Mouse (Mus musculus) cerebellum, adult 8-10 months (tissue): ENCODE data around the gene Clic4.
"Not testable (repeated sequence)": the region's sequence is repeated elsewhere in the genome, so short reads cannot be mapped to it uniquely, and the experiment has no call there.

Experiments
- DNase-seq: peaks from one replicate; pipeline ENCODE4 v3.0.0; 2022

Gene Clic4

DNA sequence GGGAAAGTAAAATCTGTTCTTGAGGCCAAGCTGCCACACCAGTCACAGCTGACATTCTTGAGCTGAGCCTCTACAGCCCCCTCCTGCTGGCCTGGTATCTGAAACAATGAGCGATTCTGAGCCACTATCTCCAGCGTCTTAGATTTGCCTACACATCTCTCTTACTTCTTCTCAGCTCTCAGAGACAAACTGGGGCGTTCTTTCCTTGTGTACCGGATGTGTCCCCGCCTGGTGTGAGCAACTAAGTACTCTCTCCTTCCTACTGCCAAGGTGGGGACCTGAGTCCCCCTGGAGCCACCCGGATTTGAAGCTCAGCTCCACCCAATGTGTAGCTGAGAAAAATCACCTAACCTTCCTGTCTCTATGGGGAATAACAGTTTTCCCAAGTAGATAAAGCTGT, 19.2 kb upstream of the Clic4 start:
- DNase-seq = no peak

DNA sequence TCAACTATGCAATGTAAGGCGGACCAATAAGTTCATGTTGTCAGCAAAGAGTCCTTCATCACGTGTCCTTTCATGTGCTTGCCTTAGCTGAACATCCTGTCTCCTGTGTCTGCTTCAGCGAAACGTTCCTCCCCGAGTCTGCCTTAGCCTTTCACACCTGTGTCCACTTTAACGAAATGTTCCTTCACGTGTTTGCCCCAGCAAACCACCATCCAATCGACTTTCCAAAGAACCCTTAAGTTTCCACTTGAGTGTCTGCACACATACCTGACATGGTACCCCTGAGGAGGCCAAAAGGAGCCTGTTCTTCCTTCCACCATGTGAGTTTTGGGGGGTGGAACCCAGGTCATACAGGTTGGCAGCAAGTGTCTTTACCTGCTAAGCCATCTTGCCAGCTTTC, 18.6 kb upstream of the Clic4 start:
- no peak for DNase-seq

DNA sequence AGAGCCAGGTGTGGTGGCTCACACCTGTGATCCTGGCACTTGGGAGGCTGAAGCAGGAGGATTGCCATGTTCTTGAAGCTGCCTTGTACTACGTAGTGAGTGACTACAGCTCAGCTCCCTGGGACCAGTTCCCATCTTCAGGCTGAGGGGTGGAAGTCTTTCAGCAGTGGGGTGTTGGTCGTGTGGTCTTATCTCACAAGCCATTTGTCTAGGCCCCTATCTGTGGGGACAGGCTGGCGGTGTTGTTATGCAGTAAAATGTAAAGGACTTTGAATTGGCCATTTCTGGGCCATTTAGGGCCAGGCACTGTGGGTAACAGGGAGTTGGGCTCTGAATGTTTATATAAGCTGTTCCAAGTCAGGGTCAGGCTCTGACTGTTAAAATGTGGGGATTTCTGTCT, 15.4 kb upstream of the Clic4 start:
- no peak for DNase-seq

DNA sequence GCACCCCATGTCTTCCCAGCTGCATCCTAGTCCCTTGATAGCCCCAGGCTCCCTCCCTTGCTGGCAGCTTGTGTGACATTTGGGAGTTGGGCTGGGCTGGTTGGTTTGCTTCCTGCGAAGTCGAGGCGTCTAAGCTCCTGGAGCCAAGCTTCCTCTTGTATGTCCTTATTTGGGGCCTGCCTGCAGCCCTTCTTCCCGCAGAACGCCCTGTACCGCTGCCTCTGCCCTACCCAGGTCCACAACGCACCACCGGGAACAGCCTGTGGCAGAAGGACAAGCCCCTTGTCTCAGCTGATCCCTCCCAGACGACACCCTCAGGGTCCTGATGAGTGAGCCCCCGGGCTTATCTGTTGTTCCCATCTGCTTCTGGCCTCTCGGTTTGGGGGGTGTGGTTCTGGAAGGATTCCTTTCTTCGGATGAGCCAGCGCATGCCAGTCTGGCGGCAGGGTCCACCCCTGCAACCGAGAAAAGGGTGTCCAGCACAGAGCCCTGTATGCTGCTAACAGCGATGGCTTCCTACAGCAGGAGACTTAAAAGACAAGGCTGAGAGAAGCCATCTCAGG, 14.3 kb upstream of the Clic4 start:
- no peak for DNase-seq

DNA sequence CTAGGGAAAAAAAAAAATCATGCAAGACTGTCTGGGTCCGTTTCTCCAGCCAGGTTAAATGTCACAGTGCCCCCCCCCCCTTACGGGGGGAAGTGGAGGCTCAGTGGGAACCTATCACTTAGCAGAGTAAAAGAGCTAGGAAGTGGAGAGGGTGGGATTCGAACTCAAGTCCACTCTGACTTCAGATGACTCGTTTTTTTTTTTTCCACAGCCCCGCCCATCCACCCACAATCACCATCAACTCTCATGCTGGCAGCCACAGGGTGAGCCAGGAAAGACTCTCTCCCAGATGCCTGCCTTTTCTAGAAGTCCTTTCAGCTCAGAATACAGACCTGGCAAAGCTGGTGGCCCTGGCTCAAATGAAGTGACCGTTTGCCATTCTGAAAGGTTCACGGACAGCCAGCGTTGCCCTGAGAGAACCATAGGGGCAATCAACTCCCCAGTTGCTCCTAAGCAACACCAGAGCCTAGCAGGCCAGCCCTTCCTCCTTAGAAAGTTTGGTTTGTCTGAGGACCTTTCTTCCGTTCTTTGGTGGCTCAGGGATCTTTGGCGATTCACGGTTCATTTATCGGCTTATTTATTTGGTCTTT, 13.5 kb upstream of the Clic4 start:
- no peak for DNase-seq

DNA sequence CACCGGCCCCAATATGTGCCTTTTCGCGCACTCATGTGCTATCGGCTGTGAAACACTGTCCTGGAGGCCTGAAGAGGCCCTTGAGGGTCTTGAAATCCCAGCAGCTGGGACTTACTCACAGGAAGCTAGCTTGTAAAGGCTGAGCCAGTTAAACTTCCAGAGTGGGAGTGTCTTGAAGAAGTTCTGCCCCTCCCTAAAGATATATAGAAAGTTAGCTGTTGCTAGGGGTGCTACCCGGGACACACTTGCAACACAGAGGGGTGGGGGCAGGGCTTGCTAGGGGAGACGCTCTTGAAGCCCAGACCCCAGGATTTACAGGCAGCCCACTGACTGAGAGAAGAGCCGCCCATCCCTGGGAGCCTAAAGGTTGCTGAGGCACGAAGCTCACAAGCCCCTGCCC, 12.8 kb upstream of the Clic4 start:
- DNase-seq = no peak

DNA sequence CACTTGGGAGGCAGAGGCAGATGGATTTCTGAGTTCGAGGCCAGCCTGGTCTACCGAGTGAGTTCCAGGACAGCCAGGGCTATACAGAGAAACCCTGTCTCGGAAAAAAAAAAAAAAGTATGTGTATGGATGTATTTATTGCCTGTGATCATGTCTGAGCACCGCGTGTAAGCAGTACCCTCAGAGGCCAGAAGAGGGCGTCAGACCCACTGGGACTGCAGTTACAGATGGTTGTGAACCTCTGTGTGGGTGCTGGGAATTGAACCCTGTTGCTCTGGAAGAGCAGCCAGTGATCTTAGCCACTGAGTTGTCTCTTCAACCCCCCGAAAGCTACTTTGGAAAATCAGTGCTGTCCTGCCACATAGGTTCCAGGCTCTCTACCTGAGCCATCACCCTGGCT, 11.3 kb upstream of the Clic4 start:
- DNase-seq = no peak

DNA sequence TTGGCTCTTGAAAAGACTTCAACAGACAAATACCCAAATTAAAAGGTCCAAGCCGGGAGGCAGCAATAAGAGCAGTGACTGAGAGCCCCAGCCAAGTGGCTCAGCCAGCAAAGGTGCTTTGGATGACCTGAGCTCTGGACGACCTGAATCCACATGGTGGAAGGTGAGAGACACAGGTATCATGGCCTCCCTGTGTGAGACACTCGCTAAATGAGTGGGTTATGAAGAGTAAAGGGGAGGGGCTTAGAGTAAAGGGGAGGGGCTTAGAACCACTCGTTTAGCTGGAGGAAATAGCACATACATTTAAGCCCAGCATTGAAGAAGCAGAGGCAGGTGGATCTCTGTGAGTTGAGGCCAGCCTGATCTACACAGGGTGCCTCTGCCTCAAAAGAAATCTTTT, 10.8 kb upstream of the Clic4 start:
- no peak for DNase-seq

DNA sequence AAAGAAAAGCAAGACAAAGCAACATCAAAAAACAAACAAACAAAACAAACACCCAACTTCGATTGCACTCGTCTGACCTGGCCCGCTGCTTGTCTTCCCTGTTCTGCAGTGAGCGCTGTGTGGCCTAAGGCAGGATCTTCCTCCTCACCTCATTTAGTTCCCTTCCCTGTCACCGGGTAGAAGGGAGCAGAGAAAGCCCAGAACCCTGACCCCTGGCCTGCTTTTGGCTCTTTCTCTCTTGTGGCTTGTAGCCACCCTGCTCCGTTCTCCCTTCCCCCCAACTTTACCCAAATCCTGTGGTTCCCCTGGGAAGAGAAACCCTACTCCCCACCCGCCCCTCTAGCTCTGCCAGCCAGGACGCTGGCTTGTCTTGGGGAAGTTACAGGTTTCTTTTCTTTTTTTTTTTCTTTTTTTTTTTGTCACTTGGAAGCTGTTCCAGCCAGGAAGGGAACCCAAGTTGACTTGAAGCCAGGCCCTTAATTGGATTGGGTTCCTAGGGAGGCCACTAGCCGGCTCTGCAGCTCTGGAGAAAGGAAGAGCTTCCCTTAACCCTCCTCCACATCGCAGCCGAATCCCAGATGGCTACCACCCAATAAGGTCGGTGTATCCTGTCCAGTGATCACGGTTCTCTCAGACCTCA, 10.2 kb upstream of the Clic4 start:
- no peak for DNase-seq

DNA sequence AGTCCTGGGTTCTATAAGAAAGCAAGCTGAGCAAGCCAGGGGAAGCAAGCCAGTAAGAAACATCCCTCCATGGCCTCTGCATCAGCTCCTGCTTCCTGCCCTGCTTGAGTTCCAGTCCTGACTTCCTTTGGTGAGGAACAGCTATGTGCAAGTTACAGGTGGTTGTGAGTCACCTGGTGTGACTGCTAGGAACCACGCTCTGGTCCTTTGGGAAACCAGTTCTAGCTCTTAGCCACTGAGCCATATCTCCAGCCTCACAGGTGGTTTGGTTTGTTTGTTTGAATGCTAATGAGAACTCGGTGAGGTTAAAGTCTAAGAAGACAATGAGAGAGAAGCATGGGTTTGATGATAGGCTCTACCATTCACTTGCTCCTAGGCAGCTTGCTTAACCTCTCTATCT, 7.4 kb upstream of the Clic4 start:
- DNase-seq = not testable (repeated sequence)

DNA sequence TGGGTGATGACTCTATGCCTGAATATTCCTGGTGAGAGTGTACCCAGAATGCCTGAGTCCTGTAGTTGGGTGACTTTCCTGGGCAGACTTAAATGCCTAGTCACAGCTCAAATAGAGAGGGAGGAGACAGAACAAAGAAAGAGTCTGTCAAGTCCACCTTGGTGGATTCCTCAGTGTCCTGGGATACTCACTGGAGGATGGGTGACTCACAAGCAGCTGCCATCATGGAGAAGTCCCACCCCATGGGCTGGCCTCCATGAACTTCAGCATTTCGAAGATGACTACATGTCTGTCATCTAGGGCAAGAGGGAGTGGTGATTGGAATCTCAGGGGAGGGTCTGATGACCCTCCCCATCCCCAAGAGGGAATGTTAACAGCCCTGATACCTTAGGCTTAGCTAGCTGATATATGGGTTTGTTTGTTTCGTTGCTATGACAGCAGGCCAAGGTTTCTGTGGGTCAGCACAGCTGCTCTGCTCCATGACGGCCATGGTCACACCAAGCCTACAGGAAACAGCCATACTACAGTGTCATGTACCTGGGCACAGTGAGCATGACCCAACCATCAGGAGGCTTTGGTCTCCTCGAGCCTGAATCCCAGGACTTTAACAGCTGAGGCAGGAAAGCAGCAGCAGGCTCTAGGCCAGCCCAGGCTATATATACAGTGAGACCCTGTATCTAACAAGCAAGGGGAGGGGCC, 4.2 kb upstream of the Clic4 start:
- DNase-seq = no peak

DNA sequence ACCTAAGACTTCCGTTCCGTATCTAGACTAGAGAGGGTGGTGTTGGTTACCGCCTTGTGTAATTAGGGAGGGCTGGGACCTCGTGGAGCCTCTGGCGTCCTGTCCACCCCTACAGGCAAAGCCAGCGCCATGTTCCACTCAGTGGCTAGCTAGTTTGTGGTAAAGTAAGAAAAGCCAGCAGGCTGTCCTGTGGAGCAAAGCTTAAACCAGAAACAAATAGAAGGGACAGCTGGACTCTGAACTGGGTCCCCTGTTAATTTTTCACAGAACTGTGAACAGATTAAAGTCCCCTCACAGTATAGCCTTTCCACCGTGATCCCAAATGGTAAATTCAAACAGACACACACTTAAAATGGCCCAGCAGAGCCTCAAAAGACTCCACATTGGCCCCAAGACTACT, 2.1 kb upstream of the Clic4 start:
- DNase-seq = no peak

DNA sequence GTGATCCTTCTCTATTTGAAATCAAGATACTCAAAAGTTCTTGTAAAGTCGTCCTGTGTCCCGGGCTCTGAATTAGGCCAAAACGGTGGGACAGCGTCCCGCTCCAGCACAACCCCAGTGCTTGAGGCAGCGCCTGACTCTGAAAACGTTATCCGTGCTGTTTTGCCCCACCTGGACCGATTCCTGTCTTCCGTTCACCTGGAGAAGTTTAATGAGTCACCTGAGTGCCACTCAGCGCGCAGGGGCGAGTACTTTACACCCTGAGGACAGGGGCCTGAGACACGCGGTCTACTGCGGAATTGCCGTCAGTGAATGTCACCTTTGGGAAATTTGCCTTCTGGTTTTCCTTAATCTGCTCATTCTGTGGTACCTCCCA, 681 bp upstream of the Clic4 start:
- no peak for DNase-seq

DNA sequence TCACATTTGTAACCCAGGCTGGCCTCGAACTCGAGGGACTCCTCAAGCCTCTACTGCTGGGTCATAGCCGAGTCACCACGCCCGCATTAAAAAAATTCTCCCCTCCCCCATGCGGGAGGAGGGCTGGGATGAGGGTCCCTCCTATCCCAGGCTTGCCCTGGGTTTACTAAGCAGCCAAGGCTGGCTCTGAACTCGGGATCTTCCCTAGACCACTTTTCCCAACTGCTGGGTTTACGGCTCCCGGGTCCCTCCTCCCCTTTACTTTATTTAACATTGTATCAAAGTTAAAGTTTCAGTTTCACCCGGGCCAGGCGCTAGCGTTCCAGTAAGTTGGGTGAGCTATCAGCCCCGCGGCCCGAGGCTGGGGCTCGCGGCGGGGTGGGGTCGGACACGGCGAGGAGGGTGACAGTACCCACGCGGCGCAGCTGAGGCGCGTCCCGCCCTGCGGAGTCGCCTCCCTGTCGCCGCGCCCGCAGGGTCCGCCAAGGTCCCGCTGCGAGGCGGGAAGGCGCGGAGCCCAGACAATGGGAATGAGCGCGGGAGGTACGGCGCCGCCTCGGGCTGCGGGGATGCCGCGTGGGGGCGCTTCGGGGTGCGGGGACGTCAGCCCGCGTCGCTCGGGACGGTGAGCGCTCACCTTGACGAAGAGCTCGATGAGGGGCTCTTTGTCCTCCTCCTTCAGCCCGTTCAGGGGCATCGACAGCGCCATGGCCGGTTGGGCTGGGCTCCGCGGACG, 565 bp downstream of the Clic4 start:
- no peak for DNase-seq

DNA sequence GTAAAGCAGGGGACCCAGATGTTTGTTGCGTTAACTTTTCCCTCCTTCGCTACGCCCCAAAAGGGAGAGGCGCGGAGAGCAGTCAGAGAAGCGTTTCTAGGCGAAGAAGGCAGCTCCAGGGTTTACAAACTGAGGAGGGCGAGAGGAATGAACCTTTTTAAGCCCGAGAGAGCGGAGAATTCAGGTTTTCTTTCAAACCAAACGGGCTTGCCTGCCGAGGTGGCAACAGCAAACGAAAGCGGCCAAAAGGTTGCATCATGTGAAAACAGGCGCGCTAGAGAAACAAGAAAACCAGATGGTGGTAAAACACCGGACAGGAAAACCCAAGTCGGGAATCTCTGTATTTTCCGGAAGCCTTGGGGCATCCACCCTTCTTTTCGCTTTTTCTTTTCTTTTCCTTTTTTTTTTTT, 1.2 kb downstream of the Clic4 start:
- DNase-seq = peak; percentile 11

DNA sequence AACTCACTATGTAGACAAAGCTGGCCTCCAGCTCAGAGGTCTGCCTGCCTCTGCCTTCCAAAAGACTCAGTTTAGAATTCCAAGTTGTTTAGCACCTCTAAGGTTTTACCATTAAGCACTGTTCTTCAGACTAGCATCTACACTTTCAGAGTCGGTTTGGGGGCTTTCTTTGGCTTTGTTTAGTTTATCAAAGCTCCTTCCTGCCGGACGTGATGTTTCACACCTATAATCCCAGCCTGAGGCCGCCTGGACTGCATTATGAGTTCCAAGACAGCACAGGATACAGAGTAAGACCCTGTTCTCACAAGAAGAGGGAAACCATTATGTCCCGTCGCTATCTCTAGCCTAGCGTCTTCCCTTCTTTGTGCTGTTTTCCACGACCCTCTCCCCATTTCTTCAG, 2.1 kb downstream of the Clic4 start:
- no peak for DNase-seq

DNA sequence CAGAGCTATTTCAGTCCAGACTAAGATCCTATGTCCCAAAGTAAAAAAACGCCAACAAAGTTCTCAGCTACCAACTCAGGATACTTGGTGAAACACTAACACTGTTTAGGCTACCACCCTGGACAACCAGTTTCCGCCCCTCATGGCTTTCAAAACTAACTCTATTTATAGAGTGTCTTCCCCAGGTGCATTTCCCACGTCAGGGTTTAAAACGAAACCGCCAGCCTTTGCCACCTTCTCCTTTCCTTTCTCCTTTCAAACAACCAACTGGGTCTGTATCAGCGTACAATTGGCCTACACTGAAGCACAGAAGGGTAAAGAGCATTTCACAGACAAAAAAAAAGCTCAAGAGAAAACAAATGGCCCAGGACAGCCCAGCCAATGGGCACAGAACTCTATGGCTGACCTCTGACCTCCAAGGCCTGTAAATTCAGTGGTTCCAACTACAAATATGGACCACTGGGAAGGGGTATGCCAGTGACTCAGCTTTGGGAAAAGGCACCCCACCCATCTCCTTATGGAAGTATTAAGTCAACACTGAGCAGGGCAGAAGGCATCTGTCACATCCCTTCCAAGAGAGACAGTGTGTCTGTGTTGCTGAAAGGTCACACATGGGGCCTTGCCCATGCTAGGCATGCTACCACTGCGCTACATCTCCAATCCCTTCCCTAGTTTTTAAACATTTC, 2.8 kb downstream of the Clic4 start:
- DNase-seq = no peak

DNA sequence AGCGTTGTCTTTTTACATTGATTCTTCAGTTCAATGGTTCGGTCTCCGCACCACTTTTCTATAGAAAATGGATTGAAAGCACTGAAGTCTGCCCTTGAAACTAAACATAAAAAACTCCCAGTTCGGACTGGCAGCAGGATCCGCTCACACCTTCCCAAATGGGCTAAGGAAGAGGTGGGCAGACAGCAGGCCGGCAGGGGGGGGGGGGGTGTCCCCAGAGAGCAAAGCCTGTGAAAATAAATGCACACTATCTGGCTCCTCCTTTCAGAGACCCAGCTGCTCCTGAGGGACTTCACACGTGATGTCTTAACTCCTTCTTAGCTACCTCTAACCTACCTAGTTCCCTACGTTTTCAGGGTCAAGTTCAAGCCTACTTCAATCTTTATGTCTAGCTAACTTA, 5.1 kb downstream of the Clic4 start:
- no peak for DNase-seq

DNA sequence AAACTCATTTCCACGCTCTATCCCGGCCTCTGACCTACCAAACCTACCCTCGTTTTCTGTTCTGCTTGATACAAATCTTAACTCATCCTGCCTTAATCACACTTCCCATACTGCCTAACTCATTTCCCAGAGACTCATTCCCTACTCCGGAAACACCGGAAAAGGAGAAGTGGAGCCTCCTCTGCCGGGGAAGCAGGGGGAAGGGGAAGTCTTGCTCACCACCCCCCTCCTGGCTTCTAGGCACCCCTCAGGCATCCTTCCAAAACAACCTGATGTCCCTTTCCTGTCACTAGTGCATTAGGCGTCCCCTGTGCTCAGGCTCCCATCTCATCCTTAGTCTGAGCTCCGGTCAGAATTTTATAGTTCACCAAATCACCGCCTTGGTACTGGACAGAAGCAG, 5.6 kb downstream of the Clic4 start:
- DNase-seq = no peak

DNA sequence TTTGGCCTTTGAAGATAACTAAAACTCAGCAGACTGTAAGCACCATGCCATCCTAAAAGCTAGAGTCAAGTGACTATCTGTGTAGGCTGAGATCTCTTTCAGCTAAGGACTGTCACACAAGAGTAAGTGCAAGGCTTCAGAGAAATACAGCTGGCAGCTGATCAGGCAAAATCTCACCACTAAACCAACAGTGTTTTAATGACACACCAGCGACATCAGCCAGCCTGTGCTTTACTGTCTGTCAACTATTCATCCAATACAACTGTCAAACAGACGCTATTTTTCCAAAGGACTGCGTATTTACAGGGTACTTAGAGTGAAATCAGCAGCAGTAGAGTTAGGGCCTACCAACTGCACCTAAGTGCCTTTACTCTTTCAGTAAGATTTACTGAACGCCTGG, 12.2 kb downstream of the Clic4 start:
- DNase-seq = no peak

DNA sequence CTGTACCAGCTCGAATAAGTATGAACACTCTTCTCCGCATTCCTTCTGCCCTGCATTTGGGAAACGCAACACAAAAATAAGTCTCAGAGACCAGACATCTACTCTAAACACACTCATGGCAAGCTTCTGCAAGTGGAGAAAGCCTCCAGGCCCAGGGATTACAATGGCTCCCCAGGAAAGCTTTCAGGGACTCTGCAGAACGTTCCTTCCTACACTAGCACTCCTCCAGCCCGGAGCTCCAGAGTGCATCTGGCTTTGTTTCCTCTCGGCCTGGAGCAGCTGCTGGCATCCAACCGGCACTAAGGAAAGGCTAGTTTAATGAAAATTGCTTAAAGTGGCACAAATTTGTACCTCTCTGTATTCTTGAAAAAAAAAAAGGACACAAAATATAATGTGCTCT, 14.1 kb downstream of the Clic4 start:
- DNase-seq = no peak

DNA sequence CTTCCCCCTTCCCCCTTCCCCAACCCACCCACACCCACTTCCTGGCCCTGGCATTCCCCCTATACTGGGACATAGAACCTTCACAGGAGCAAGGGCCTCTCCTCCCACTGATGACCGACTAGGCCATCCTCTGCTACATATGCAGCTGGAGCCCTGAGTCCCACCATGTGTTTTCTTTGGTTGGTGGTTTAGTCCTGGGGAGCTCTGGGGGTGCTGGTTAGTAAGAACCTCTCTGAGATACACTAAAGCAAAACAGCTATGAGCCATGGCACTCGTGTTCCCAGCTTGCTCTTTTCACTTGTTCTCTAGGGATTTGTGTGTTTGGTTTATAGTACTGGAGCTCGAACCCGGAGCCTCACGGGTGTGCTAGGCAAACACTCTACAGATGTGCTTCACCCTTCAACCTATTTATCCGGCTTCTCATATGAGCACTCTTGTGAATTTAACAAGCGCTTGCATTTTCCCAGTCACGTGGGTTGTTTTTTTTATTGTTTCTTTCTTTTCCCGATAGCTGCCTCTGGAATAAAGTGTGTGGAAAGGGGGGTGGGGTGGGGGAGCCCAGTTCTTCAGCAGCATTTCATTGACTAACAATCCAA, 14.6 kb downstream of the Clic4 start:
- no peak for DNase-seq
